Mouse (Mus musculus): ENCODE measurements around the gene Syt1. TPM values are rescaled to one million over a fixed set of nuclear protein-coding genes. Genes with fewer than 3 reads are reported as not detected.

Syt1 gene
- total and polyA plus RNA-seq, 3 experiments = 0.31 to 0.50 TPM; not detected in 1

GRCm38 (mm10) chr10:108571104-108571503, 439.7 kb downstream of the Syt1 start:
- Histone ChIP-seq H3K27ac (no peak overlapping the region), H3K4me1 (ENCODE audit: control insufficient read depth, insufficient read depth, low read length) (no peaks in the 10 kb centered on the region), H3K4me3 (no peak overlapping the region), H3K27me3 (ENCODE audit: control insufficient read depth, insufficient read depth, low read length) (no peaks in the 10 kb centered on the region), H3K9ac (ENCODE audit: low read depth, low read length) (no peak overlapping the region), H3K36me3 (ENCODE audit: control insufficient read depth, insufficient read depth, low read length) (no peaks in the 10 kb centered on the region), H3K79me2 (replicated peaks; ENCODE audit: control insufficient read depth, insufficient read depth, low read length) (no peaks in the 10 kb centered on the region)
- no peak for DNase-seq
- intact Hi-C loops (cut with DNase I) = no loop called here
- WGBS = 92% methylated on average over 5 of the region's 5 CpGs
- TF ChIP-seq POLR2A (IDR thresholded peaks at IDR 0.05; ENCODE audit: insufficient read depth, low read depth, low read length) = no peak
- TF ChIP-seq CTCF (IDR thresholded peaks at IDR 0.05) = no peak
- TF ChIP-seq EP300 (IDR thresholded peaks at IDR 0.05; ENCODE audit: insufficient read depth, low read depth, low read length) = no peak

DNA sequence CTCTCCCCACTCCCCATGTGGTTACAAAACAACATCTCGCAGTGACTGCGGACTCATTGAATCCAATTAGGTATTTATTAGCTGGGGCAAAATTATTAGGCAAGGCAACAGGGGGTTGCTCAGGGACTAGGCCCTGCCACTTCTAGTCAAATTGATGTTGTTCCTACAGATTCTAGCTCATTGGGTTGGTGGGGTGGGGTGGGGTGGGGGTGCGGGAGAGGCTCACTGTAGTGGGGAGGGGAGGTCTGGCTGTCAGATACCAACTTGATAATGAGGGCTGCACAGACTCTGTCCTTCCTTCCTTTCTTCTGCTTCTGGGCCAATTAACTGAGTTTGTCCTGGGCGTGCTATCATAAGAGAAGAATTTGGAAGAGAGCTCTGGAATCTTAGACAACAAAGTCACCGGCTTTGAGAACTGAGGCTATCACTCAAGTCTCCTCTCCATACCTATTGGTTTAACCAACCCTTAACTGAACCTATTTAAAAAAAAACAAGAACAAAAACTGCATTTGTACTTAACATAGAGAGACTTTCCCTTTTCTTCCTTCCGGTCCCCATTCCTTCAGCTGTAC, 441.1 kb downstream of the Syt1 start:
- Histone ChIP-seq H3K9ac (ENCODE audit: low read depth, low read length) (no peak overlapping the region), H3K4me3 (no peak overlapping the region), H3K36me3 (ENCODE audit: control insufficient read depth, insufficient read depth, low read length) (no peaks in the 10 kb centered on the region), H3K79me2 (replicated peaks; ENCODE audit: control insufficient read depth, insufficient read depth, low read length) (no peaks in the 10 kb centered on the region), H3K27me3 (ENCODE audit: control insufficient read depth, insufficient read depth, low read length) (no peaks in the 10 kb centered on the region), H3K4me1 (ENCODE audit: control insufficient read depth, insufficient read depth, low read length) (no peaks in the 10 kb centered on the region), H3K27ac (no peak overlapping the region)
- intact Hi-C loops (cut with DNase I) = no loop called here
- no peak for DNase-seq
- 83% methylated on average over 6 of the region's 6 CpGs for WGBS
- TF ChIP-seq POLR2A (IDR thresholded peaks at IDR 0.05; ENCODE audit: insufficient read depth, low read depth, low read length) = no peak
- TF ChIP-seq EP300 (IDR thresholded peaks at IDR 0.05; ENCODE audit: insufficient read depth, low read depth, low read length) = no peak
- no peak for TF ChIP-seq CTCF (IDR thresholded peaks at IDR 0.05)

DNA sequence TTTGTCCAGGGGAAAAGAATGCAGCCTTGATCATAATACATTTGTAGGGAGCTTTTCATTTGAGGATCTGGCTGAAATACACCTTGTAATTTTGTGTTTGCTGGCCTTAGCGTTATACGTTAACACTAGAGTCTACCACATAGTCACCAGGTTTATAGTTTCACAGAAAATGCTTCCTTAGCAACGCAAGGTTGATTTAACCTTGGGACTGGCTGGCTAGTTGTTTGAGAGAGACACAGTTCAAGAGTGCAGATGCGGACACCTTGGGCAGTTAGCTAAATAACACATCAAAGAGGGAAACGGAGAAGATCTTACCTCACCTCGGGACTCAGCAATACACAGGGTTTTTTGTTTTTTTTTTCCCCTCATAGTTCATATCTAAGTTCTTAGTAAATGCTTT, 441.9 kb downstream of the Syt1 start:
- TF ChIP-seq CTCF (IDR thresholded peaks at IDR 0.05) = no peak
- no peak for TF ChIP-seq EP300 (IDR thresholded peaks at IDR 0.05; ENCODE audit: insufficient read depth, low read depth, low read length)
- no peak for TF ChIP-seq POLR2A (IDR thresholded peaks at IDR 0.05; ENCODE audit: insufficient read depth, low read depth, low read length)

GRCm38 (mm10) chr10:108568136-108568535, 442.6 kb downstream of the Syt1 start:
- H3K4me1 ChIP-seq (ENCODE audit: control insufficient read depth, insufficient read depth, low read length) = no peaks in the 10 kb centered on the region
- WGBS = 9% methylated on average over 8 of the region's 8 CpGs
- no peak overlapping the region for H3K27ac ChIP-seq
- no peaks in the 10 kb centered on the region for H3K79me2 ChIP-seq (replicated peaks; ENCODE audit: control insufficient read depth, insufficient read depth, low read length)
- no peak for TF ChIP-seq CTCF (IDR thresholded peaks at IDR 0.05)
- TF ChIP-seq POLR2A (IDR thresholded peaks at IDR 0.05; ENCODE audit: insufficient read depth, low read depth, low read length) = no peak
- TF ChIP-seq EP300 (IDR thresholded peaks at IDR 0.05; ENCODE audit: insufficient read depth, low read depth, low read length) = no peak
- intact Hi-C loops (cut with DNase I) = no loop called here
- no peaks in the 10 kb centered on the region for H3K27me3 ChIP-seq (ENCODE audit: control insufficient read depth, insufficient read depth, low read length)
- peak in 1 of 2 experiments; percentile 4 for DNase-seq
- H3K9ac ChIP-seq (ENCODE audit: low read depth, low read length) = no peak overlapping the region
- no peaks in the 10 kb centered on the region for H3K36me3 ChIP-seq (ENCODE audit: control insufficient read depth, insufficient read depth, low read length)
- H3K4me3 ChIP-seq = no peak overlapping the region

More for the DNA sequence above, 441.9 kb downstream of the Syt1 start:
- Histone ChIP-seq H3K79me2 (replicated peaks; ENCODE audit: control insufficient read depth, insufficient read depth, low read length) (no peaks in the 10 kb centered on the region), H3K27ac (no peak overlapping the region), H3K4me3 (no peak overlapping the region), H3K4me1 (ENCODE audit: control insufficient read depth, insufficient read depth, low read length) (no peaks in the 10 kb centered on the region), H3K9ac (ENCODE audit: low read depth, low read length) (no peak overlapping the region), H3K36me3 (ENCODE audit: control insufficient read depth, insufficient read depth, low read length) (no peaks in the 10 kb centered on the region), H3K27me3 (ENCODE audit: control insufficient read depth, insufficient read depth, low read length) (no peaks in the 10 kb centered on the region)
- intact Hi-C loops (cut with DNase I) = no loop called here
- no peak for DNase-seq
- WGBS = 76% methylated on average over 6 of the region's 6 CpGs

DNA sequence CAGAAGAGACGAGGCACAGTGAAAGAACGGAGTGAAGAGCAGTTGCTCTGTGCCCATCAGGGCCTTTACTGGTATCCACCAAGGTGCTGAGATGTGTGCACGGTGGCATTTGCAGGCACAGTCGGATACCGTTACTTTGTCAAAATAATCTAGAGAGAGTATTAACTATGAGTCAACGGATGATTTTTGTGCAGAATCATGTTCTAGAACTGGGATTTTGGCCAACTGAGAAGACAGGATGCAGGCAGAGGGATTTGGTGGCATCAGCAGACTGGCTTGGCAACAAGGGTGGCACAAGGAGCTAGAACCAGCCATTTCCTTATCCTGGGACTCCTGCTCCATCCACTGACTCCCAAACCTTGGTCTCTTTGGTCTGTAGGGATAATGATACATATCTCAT, 443.3 kb downstream of the Syt1 start:
- Histone ChIP-seq H3K9ac (ENCODE audit: low read depth, low read length) (no peak overlapping the region), H3K79me2 (replicated peaks; ENCODE audit: control insufficient read depth, insufficient read depth, low read length) (no peaks in the 10 kb centered on the region), H3K27ac (no peak overlapping the region), H3K4me3 (no peak overlapping the region), H3K4me1 (ENCODE audit: control insufficient read depth, insufficient read depth, low read length) (no peaks in the 10 kb centered on the region), H3K27me3 (ENCODE audit: control insufficient read depth, insufficient read depth, low read length) (no peaks in the 10 kb centered on the region), H3K36me3 (ENCODE audit: control insufficient read depth, insufficient read depth, low read length) (no peaks in the 10 kb centered on the region)
- 89% methylated on average over 6 of the region's 6 CpGs for WGBS
- DNase-seq = no peak
- intact Hi-C loops (cut with DNase I) = no loop called here
- TF ChIP-seq CTCF (IDR thresholded peaks at IDR 0.05) (no peak), POLR2A (IDR thresholded peaks at IDR 0.05; ENCODE audit: insufficient read depth, low read depth, low read length) (no peak), EP300 (IDR thresholded peaks at IDR 0.05; ENCODE audit: insufficient read depth, low read depth, low read length) (no peak)

GRCm38 (mm10) chr10:108559607-108559908, 451.2 kb downstream of the Syt1 start:
- Histone ChIP-seq H3K4me1 (ENCODE audit: control insufficient read depth, insufficient read depth, low read length) (no peaks in the 10 kb centered on the region), H3K27me3 (ENCODE audit: control insufficient read depth, insufficient read depth, low read length) (no peaks in the 10 kb centered on the region), H3K4me3 (no peak overlapping the region), H3K9ac (ENCODE audit: low read depth, low read length) (no peak overlapping the region), H3K27ac (no peak overlapping the region), H3K36me3 (ENCODE audit: control insufficient read depth, insufficient read depth, low read length) (no peaks in the 10 kb centered on the region), H3K79me2 (replicated peaks; ENCODE audit: control insufficient read depth, insufficient read depth, low read length) (no peaks in the 10 kb centered on the region)
- no peak for DNase-seq
- TF ChIP-seq POLR2A (IDR thresholded peaks at IDR 0.05; ENCODE audit: insufficient read depth, low read depth, low read length) (no peak), EP300 (IDR thresholded peaks at IDR 0.05; ENCODE audit: insufficient read depth, low read depth, low read length) (no peak), CTCF (IDR thresholded peaks at IDR 0.05) (no peak)
- intact Hi-C loops (cut with DNase I) = no loop called here
- 85% methylated on average over 2 of the region's 2 CpGs for WGBS
